Mouse (Mus musculus) lung, postnatal 25 days (tissue): Measurements from ENCODE around the gene Nanos2.

Experiments
- DNase-seq: peaks from one replicate; pipeline ENCODE4 v3.0.0; 2022; ENCODE audit warnings: low spot score

The Nanos2 gene

DNA sequence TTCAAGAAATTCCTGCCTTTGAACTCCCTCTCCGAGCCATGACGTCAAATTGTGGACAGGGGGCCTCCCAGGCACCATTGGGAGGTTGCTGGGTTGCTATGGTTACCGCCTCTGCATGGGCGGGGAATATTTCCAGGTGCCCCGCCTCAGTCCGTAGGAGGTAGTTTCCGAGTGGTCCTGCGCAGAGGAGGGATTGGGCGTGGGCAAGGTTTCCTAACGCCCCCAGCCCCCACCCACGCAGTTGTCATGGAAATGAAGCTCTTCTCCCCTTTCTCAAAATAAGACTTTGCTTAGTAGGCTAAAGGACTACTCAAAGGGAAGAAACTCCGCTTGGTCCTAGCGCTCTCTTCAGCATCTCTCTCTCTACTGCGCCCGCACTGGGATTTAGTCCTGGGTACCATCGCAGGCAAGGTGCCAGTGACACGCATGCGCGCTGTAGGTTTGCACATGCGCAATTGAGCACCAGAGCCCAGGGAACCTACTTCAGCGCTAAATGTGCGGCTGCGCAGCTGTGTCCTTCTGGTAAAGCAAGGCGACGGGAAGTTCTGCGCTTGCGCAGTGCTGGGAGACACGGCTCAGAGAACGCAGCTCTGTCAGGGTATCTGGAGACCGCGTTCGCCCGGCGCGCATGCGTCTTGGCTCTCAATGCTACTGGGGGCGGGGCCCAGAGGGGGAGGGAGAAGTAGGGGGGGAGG is 3.5 kb downstream of the Nanos2 start, which contains the start of gene Mypop:
Gene Mypop (plus strand): TSS at position 645 of the 695 bp plus-strand sequence.
- peak; percentile 100 for DNase-seq

DNA sequence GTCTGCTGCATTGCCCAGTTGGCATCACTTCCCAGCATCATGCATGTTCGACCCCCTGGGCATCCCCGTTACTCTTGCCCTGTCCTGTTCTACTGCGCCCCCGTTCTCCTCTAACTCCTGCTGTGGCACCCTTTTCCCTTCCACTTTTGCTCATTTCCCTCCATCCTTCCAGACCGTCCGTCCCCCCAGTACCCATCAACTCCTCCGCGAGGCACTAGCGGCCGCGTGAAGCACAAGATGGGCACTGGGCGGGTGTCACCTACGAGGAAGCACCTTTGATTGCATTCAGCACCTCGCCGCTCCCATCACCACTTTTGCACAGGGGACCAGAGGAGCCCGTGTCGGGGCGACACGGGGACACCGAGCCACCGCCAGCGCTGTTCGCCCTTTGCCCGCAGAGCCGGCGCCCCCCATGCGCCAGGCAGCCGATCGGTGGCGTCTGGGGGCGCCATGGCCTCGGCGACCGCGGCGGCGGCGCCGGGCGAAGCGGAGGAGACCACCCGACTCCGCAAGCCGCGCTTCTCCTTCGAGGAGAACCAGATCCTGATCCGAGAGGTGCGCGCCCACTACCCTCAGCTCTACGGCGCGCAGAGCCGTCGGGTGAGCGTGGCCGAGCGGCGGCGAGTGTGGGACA is 4.6 kb downstream of the Nanos2 start:
- no peak for DNase-seq

DNA sequence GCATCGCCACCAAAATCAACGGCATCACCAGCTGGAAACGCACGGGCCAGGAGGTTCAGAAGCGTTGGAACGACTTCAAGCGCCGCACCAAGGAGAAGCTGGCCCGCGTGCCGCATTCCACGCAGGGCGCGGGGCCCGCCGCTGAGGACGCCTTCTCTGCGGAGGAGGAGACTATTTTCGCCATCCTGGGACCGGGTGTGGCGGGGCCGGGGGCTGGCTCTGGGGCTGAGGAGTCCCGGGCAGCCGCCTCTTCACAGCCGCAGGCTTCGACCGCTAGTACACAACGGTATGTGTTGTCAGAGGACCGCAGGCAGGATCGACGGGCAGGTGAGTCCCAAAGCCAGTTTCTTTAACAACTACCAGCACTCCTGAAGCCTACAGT is 5.1 kb downstream of the Nanos2 start:
- no peak for DNase-seq

DNA sequence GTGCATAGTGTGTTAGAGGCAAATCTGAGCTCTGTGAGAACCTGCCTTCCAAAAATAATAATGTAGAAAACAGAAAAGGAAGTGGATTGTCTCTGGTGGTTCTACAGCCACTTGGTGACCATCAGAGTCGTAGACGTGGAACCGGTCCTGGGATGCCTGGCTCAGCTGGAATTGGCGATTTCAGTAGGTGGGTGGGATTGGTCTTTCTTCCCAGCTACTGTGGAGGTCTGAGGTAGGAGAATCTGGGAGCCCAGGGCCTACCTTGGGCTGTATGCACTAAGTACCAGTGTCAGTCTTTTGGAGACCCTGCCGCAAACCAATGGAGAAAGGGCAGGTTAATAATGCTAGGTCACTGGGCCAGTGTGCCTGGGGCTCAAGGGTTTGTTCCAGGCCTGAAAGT is 5.8 kb downstream of the Nanos2 start:
- DNase-seq, result no peak

DNA sequence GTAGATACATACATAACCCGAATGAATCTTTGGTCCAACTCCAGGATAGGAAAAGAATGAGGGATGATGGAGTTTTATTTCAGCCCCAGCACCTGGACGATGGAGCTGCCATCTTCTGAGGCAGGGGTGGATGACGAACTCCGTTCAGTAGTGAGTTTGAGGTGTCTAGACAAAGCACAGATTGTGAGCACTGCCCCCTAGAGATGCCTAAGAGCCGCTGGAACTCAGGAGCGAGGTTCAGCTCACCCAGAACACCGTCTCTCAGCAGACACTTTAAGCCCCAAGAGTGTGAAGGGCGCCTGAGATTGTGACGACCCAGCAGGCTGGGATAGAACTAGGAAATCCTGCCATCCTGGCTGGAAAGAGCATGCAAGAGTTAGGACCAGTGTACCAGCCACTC is 11.6 kb downstream of the Nanos2 start:
- no peak for DNase-seq

DNA sequence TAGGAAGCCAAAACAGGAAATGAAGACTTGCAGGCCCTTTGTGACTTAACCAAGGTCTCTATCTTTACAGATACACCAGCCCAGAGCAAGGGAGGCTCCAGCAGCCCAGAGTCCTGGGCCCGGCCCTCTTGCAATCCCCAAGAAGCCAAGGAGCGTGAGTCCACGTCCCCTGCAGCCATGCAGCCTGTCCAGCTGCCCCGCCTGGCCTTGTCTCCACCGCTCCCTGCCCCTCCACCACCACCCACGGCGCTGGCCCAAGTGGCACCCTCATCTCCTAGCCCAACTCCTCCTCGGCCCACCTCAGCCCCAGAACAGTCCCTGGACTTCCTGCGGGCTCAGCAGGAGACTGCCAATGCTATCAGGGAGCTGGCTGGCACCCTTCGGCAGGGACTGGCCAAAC is 13.2 kb downstream of the Nanos2 start:
- DNase-seq, result no peak

DNA sequence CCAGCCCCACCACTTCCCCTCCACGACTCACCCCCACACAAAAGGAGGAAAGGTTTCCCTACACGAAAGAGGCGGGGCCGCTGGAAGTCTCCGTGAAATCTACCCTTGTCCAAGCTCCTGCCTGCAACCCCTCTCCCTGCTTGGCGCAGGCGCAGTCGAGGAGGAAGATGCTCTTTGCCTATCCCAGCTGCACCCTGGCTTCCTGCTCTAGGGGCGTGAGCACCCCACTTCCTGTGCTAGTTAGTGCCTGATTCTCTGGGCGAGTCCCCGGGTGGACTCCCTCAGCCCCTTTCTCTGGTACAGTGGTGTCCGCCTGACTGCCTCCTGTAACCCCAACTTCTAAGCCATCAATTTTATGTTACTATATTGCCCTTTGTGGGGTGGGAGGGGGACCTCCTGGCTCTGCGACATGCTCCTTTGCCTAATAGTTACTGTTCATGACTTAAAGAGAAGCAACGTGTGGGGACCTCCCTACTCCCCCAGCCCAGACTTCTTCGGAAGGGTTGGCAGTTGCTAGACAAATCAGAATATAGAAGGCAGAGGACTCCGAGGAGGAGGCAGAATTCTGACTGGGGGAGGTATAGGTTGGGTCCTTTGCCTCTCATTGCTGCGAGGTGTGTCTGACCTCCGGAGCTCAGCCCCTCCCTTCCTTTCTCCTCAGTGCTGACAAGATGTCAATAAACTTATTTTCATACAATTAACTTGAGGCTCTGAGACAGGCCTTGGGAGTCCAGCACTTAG is 14.0 kb downstream of the Nanos2 start:
- DNase-seq, result peak; percentile 80

DNA sequence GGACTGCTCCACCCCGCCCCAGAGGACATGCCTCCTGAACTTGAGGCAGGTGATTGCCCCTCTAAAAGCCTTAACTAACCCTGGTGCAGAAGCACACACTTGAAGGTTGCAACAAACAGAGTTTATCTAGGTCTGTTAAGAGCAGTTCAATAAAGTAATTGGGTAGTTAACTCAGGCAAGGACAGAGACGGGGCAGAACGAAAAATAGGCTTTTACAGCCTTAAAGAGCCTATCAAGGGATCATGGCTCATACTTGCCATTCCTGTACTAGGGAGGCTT is 14.5 kb downstream of the Nanos2 start:
- no peak for DNase-seq

DNA sequence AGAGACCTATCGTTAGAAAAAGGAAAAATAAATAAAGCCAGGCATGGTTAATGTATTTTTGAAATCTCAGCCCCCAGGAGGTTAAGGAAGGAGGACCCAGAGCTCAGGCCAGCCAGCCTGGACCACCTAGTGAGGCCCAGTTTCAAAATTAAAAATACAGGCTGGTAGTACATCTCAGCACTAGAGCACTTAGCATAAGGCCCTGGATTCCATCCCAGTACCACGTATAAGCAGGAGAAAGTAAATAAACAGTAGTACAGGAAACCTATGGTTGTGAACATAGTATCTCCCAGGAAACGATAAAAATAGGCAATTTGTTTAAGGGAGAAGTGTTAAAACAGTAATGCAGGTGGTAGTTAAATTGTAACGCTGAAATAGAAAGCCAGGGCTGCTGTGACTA is 14.9 kb downstream of the Nanos2 start:
- DNase-seq, result no peak

DNA sequence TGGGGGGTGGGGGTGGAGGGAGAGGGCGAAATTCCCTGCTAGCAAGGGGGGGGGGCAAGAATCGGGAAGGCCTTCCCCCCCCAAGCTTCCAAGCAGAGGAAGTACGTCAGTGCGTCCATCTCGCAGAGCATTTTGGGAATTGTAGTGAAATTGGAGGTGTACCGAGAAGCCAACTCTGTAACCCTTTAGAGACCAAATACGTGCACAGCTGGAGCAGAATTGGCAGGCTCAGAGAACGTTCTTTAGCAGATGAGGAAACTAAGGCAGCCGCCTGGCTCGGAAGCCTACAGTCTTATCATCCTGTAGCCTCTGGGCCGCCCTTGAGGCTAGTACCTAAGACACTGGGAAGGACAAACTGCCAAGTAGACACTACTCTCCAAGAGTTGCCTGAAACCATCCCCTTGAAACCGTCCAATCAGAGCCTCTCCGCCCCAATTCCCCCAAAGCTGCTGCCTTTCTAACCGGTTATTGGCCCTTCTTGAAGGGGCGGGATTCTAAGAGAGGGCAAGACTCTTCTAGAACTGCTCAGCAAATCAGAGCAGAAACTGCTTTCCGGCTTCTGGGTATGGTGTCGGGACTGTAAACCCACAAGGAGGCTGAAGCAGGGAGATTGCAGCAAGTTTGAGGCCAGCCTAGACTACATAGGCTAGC is 15.8 kb downstream of the Nanos2 start:
- DNase-seq, result peak; percentile 89

DNA sequence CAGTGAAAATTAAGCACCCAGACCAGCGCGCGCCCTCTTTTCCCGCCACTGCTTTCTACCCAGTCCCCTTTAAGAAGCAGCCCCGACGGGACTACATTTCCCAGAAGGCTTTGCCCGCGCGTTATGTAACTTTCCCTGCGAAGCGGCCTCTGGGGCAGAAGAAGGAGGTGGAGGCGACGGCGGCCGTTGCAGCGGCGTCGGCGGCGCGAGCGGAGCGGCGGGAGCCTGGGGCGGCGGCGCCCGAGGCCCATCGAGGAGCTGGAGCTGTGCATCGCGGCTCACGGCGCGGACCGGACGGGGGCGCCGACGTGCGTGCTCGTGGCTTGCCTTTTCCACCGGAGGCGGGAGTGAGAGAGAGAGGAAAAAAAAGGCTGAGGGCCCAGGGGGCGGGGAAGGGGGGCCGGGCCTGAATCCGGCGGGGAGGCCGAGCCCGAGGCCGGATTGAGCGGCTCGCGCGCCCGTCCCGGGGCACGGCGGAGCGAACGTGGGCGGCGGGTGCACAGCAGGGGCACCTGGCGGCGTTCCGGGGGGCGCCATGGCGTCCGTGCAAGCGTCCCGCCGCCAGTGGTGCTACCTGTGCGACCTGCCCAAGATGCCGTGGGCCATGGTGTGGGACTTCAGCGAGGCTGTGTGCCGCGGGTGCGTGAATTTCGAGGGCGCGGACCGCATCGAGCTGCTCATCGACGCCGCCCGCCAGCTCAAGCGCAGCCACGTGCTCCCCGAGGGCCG is 16.9 kb downstream of the Nanos2 start, which contains the start of gene Irf2bp1:
Gene Irf2bp1 (plus strand): TSS at position 143 of the 729 bp plus-strand sequence.
- peak; percentile 96 for DNase-seq

DNA sequence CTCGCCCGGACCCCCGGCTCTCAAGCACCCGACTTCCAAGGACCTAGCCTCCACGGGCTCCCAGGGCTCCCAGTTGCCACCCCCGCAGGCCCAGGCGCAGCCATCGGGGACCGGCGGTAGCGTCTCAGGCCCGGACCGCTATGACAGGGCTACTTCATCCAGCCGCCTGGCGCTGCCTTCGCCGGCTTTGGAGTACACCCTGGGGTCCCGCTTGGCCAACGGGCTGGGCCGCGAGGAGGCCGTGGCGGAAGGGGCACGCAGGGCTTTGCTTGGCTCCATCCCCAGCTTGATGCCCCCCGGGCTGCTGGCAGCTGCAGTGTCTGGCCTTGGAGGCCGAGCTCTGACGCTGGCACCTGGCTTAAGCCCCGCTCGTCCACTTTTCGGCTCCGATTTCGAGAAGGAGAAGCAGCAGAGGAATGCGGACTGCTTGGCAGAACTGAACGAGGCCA is 17.5 kb downstream of the Nanos2 start:
- DNase-seq, result no peak

DNA sequence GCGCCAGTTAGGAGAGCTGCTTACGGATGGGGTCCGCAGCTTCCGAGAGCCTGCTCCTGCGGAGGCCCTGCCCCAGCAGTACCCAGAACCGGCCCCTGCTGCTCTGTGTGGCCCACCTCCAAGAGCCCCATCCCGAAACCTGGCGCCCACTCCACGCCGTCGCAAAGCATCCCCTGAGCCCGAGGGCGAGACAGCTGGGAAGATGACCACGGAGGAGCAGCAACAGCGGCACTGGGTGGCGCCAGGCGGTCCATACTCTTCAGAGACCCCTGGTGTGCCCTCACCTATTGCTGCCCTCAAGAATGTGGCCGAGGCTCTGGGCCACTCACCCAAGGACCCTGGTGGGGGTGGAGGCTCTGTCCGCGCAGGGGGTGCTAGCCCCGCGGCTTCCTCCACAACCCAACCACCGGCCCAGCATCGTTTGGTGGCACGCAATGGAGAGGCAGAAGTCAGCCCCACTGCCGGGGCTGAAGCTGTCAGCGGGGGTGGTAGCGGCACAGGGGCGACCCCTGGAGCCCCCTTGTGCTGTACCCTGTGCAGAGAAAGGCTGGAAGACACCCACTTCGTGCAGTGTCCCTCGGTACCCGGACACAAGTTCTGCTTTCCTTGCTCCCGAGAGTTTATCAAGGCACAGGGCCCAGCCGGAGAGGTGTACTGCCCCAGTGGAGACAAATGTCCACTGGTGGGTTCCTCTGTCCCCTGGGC is 18.4 kb downstream of the Nanos2 start:
- DNase-seq, result no peak

DNA sequence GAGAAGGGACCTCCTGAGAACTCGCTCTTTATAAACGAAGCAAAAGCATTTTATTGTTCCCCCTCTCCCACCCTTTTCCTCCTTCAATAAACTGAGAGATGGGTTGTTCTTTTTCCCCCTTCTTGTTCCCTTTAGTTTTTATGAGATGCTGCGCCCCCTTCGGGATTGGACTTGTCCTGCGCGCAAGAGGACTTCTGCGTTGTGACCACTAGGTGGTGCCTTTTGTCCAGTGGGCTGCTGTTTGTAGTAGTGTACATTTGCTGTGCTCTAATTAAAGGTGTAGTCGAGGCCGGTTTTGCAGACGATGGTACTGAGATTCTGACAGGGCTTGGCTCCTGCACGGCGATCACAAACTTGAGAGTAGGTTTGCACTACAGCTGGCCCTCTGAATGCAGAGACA is 19.3 kb downstream of the Nanos2 start:
- peak; percentile 88 for DNase-seq

DNA sequence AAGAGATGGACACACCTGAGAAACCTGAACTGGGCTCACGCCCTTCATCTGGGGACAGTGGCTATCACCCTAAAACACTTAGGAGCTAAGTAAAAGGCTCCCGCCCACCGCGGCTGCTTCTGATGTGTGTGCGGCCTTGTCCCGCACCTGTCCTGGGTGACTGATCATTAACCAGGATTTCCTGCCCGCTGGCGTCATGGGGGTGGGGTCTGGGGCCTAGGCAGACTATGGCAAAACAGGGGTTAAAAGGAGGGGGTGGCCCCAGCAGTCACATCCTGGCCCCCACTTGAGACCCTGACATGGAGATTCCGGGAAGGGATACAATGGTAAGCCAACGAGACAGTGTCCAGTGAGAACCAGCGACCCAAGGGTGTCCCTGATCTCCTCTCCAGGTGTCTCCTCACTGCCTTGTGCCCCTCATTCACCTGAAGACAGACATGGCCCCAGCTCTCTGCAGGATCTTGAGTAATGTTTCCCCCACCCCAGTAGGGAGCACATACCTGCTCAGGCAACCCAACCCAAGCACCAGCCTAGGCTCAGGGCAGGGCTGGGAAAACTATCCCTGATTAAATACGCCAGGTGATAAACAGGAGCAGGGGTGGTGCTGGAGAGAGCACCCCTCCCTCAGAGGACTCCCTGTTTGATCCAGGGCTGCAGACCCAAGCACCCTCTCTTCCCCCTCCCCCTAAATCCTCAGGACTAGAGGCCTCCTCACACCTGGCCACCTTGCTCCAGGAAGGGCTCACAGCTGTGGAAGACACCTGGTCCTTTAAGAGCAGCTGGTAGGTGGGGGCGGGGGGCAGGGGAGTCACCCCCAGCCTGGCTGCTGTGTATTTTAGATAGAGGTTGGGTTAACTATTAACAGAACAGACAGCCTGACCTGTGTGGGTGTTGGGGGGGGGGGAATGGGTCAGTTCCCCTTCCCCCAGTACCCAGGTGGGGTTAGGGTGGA is 20.1 kb downstream of the Nanos2 start:
- no peak for DNase-seq

DNA sequence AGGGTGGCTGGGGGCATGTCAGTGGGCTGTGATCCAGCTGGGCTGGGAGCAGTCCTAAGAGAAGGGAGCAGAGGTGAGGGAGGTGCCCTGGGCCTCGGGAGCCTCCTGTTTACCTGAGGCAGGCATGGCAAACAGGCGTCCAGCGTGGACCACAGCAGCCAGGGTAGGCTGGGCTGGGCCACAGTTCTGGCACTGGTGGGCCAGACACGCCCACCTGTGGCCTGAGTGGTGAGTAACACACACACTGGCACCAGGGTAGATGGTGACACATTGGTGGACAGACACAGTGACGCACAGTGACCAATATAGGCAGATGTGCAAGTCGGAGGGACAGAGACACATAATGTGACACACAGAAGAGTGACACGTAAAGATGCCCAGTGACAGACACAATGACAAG is 23.4 kb downstream of the Nanos2 start:
- no peak for DNase-seq

DNA sequence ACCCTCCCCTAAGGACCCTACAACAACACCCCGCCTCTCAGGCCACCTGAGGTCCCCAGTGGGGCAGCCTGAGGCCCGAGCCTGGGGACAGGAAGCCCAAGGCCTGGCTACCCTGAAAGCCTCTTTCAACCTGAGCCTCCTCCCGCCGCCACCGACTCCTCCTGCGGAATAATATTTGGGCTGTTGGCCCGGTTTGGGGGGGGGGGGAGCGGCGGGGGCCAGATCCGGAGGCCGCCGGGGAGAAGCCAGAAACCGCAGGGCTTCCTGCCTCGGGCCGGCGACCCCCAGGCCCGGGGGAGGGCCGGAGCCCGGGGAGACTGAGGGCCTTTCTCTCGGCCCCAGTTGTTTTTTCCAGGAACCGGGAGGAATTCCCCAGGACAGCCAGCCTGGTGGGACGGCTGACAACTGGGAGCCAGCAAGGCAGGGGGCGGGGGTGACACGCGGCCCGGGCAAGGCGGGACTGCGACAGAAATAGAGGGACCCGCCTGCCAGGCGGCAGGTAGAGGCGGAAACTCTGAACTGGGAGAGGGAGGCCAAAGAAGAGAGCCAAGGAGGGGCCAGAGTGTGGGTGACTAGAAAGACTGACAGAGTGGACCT is 24.9 kb downstream of the Nanos2 start:
- DNase-seq, result peak; percentile 36

DNA sequence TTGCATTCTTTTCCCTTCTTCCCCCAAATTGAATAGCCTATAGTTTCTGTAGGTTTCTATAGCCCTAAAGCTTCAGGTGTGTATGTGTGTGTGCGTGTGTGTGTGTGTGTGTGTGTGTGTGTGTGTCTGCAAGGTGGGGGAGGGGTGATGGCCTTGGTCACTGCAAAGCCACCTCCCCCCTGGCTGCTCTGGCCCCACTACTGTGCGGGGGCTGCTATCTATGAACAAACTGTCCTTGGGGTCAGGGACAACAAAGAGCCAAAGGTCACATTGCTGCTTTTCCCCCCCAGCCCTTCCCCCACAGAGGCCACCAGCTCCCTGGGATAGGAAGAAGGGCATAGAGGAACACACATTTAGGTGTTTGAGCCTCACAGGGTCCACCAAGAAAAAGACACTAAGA is 25.7 kb downstream of the Nanos2 start:
- DNase-seq, result no peak

DNA sequence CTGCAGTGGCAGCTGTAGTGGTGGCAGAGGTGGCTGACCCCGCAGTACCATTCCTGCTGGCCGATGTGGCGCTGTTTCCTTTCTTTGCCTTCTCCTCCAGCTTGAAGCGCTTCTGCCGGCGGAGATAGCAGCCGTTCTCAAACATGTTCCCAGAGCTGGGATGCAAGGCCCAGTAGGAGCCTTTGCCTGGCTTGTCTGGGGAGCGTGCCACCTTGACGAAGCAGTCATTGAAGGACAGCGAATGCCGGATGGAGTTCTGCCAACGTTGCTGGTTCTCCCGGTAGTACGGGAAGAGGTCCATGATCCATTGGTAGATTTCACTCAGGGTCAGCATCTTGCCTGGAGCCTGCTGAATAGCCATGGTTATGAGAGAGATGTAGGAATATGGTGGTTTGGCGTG is 27.3 kb downstream of the Nanos2 start:
- no peak for DNase-seq

DNA sequence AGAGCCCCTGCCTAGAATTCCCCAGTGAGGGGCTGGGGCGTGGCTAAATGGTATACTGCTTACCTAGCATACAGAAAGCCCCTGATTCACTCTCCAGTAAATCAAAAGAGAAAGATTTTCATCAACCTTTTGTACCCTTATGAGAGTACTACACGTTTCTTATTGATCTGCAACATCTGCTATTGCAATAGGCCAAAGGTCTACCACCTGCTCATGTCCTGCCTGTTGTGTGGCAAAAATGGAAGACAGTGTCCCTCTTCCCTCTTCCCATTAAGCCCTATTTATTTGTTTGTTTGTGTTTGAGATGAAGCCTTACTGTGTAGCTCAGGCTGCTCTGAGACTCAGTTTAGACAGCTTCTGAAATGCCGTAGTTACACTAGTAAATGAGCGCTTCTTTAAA is 28.8 kb downstream of the Nanos2 start:
- DNase-seq, result no peak
